Mouse (Mus musculus) liver, postnatal 0 days (tissue): ENCODE results near the gene Ahr. TPM values are rescaled to one million over a fixed set of nuclear protein-coding genes. Genes with fewer than 3 reads are reported as not detected.
A peak's percentile ranks its signal among the peaks of the same experiment; 100 is the strongest.

ENCODE experiments used
- ATAC-seq: fragments of 200-750 bp; cut with Nextera tagmentation; 2 replicates; pipeline ENCODE4 v1.8.0; 2017; ENCODE audit warnings: mild to moderate bottlenecking, moderate library complexity
- DNase-seq: peaks from one replicate; pipeline ENCODE4 v3.0.0-alpha.2; 2016
- H3K27ac ChIP-seq: fragments of 300-500 bp; sonication (generic); 2 replicates; pipeline ENCODE4 v1.5.1; 2014; ENCODE audit warnings: antibody characterized with exemption, moderate library complexity, mild to moderate bottlenecking, low read depth
- H3K27me3 ChIP-seq: fragments of 300-500 bp; sonication (generic); 2 replicates; pipeline ENCODE4 v1.6.1; 2014; ENCODE audit warnings: low read length, control low read depth, mixed read lengths; ENCODE audit not compliant: insufficient read depth
- H3K36me3 ChIP-seq: fragments of 300-500 bp; sonication (generic); replicated peaks from 2 replicates; pipeline ENCODE4 v1.6.1; 2014; ENCODE audit warnings: mild to moderate bottlenecking, control low read depth, low read length, moderate library complexity, mixed read lengths; ENCODE audit not compliant: insufficient read depth
- H3K4me1 ChIP-seq: fragments of 300-500 bp; sonication (generic); 2 replicates; pipeline ENCODE4 v1.6.1; 2014; ENCODE audit warnings: antibody characterized with exemption, mild to moderate bottlenecking, control low read depth; ENCODE audit not compliant: insufficient read depth
- H3K4me2 ChIP-seq: fragments of 300-500 bp; sonication (generic); 2 replicates; pipeline ENCODE4 v1.6.1; 2014; ENCODE audit warnings: low read depth, mild to moderate bottlenecking, low read length, moderate library complexity, mixed read lengths
- H3K4me3 ChIP-seq: fragments of 300-500 bp; sonication (generic); 2 replicates; pipeline ENCODE4 v1.5.1; 2014; ENCODE audit warnings: low read depth, low read length
- H3K9ac ChIP-seq: fragments of 300-500 bp; sonication (generic); replicated peaks from 2 replicates; pipeline ENCODE4 v1.6.1; 2014; ENCODE audit warnings: mild to moderate bottlenecking, moderate library complexity
- H3K9me3 ChIP-seq: fragments of 300-500 bp; sonication (generic); 2 replicates; pipeline ENCODE4 v1.6.1; 2016; ENCODE audit warnings: mild to moderate bottlenecking, control low read depth, low read length, mixed read lengths
- CTCF ChIP-seq: sonication (generic); IDR thresholded peaks from 2 replicates; pipeline ENCODE4 v1.5.1; 2016; ENCODE audit warnings: antibody characterized with exemption, low read depth
- EP300 ChIP-seq: IDR thresholded peaks from 2 replicates; pipeline ENCODE4 v1.6.1; 2016; ENCODE audit warnings: antibody characterized with exemption, low read depth, mild to moderate bottlenecking
- WGBS: fragments of 180-500 bp; shearing (Covaris S2); extraction: QIAGEN DNeasy Blood & Tissue Kit; methylation state at CpG from one replicate; pipeline ENCODE4 v1.1.7; 2014; ENCODE audit not compliant: insufficient replicate concordance; 5-methylcytosine and 5-hydroxymethylcytosine counted together
- polyA plus RNA-seq: library from polyadenylated mRNA; unstranded; fragments of >200 nt; fragmentation: Nextera tagmentation; extraction: Ambion mirVana; gene quantifications from 2 replicates; pipeline ENCODE4 v1.2.1, GENCODE M21; 2015

Gene Ahr
- polyA plus RNA-seq, 1 experiment from 2014 or later: 6.2 TPM

DNA sequence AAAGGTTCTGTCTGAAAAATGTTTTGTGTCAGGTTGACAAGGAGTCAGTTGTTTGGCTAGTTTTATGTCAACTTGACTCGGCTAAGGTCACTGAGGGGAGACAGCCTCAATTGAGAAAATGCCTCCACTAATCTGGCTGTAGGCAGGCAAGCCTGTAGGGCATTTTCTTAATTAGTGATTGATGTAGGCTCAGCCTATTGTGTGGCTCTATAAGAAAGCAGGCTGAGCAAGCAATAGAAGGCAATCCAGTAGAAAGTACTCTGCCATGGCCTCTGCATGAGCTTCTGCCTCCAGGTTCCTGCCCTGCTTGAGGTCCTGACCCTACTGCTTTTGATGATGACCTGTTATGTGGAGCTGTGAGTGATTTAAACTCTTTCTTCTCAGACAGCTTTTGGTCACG lies 33.4 kb downstream of the Ahr start:
- H3K27me3 ChIP-seq: no peaks in the 10 kb centered on the region
- ATAC-seq (no peak), DNase-seq (no peak)
- H3K9ac ChIP-seq: no peak overlapping the region
- no peak overlapping the region for H3K27ac ChIP-seq
- TF ChIP-seq EP300 (no peak), CTCF (no peak)
- H3K4me1 ChIP-seq: no peaks in the 10 kb centered on the region
- no peak overlapping the region for H3K4me2 ChIP-seq
- peaks cover 26% of the 10 kb centered on the region; the same call in 1 of the 2 replicates for H3K36me3 ChIP-seq
- H3K9me3 ChIP-seq: no peaks in the 10 kb centered on the region
- WGBS: 52% methylated on average over 2 of the region's 2 CpGs
- H3K4me3 ChIP-seq: no peak overlapping the region

DNA sequence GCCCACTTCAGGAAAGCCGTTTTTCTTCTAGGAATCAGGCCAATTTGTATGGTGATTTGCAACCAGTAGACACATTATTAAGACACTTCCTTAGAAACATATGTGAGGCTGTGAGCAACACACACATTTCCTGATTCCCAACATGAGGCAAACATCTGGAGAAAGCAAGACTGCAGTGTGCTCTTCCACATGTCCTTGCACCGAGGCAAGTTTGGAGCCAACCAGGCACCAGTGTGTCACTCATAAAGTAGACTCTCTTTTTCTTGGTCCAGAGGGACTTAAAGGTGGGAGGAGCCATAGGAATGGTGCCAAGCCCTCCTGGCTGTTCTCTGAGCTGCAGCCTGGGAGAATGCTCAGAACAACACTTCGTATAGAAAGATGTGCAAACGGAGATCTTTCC lies 39.6 kb downstream of the Ahr start:
- no peak for ATAC-seq

GRCm38 (mm10) chr12:35480764-35481163 lies 54.1 kb downstream of the Ahr start:
- no peak for DNase-seq
- Histone ChIP-seq H3K4me2 (no peak overlapping the region), H3K4me1 (no peaks in the 10 kb centered on the region), H3K27ac (no peak overlapping the region), H3K27me3 (no peaks in the 10 kb centered on the region), H3K36me3 (no peaks in the 10 kb centered on the region), H3K9ac (no peak overlapping the region), H3K9me3 (no peaks in the 10 kb centered on the region), H3K4me3 (no peak overlapping the region)
- no peak for TF ChIP-seq CTCF
- TF ChIP-seq EP300: no peak
- 56% methylated on average over 2 of the region's 2 CpGs for WGBS
- ATAC-seq: no peak

More for the DNA sequence above, 39.6 kb downstream of the Ahr start:
- no peak overlapping the region for H3K27ac ChIP-seq
- TF ChIP-seq EP300 (no peak), CTCF (no peak)
- H3K4me1 ChIP-seq: no peaks in the 10 kb centered on the region
- H3K36me3 ChIP-seq: peaks cover 5% of the 10 kb centered on the region; the same call in 1 of the 2 replicates
- H3K4me2 ChIP-seq: no peak overlapping the region
- DNase-seq: no peak
- no peak overlapping the region for H3K9ac ChIP-seq
- 66% methylated on average over 4 of the region's 4 CpGs for WGBS
- H3K27me3 ChIP-seq: no peaks in the 10 kb centered on the region
- H3K9me3 ChIP-seq: no peaks in the 10 kb centered on the region
- H3K4me3 ChIP-seq: no peak overlapping the region

DNA sequence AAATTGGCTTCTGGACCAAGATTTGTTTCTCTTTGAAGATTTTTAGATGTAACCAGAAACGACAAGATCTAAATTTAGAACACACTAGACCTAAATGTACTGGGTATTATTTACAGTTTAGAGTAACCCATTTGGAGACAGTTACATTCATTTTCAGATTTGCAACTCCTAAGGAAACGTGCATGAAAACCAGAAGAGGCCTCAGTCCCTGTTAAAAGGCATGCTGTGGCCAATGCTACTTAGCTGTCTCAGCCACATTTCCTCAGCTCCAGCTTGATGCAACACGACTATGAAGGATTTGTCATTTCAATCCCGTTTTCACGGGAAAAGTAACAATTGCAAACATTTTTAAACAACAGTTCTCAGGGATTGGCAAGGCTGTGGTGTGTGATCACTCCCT lies 55.9 kb downstream of the Ahr start:
- no peak overlapping the region for H3K4me2 ChIP-seq
- TF ChIP-seq EP300 (no peak), CTCF (no peak)
- H3K9me3 ChIP-seq: no peaks in the 10 kb centered on the region
- no peak for DNase-seq
- H3K4me3 ChIP-seq: no peak overlapping the region
- no peak overlapping the region for H3K9ac ChIP-seq
- no peak for ATAC-seq
- no peaks in the 10 kb centered on the region for H3K27me3 ChIP-seq
- H3K4me1 ChIP-seq: no peaks in the 10 kb centered on the region
- H3K36me3 ChIP-seq: no peaks in the 10 kb centered on the region
- no peak overlapping the region for H3K27ac ChIP-seq
- 72% methylated on average over 5 of the region's 5 CpGs for WGBS

DNA sequence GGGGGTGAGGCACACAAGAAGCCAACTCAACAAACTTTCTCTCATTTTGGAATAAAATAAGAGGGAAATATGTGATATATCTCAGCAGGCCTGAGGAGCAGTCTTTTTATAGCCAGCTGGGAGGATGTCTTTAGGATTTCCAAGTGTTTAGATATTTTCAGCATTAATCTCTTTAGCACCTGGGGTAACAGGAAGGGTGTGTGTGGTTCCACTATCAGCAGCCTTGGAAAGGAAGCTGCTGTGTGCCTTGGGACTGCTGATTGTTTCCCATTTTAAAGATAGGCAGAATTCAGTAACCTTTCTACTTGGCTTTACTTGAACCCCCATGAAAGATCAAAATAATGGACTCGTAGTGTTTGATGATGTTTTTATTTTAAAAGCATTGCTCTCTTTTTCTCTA lies 71.4 kb downstream of the Ahr start:
- H3K4me1 ChIP-seq: no peaks in the 10 kb centered on the region
- no peak overlapping the region for H3K9ac ChIP-seq
- ATAC-seq (no peak), DNase-seq (no peak)
- H3K4me3 ChIP-seq: no peak overlapping the region
- no peak for TF ChIP-seq EP300
- no peak for TF ChIP-seq CTCF
- H3K4me2 ChIP-seq: no peak overlapping the region
- 62% methylated on average over 1 of the region's 1 CpGs for WGBS
- H3K36me3 ChIP-seq: no peaks in the 10 kb centered on the region
- no peaks in the 10 kb centered on the region for H3K9me3 ChIP-seq
- no peak overlapping the region for H3K27ac ChIP-seq
- no peaks in the 10 kb centered on the region for H3K27me3 ChIP-seq

- 60% methylated on average over 6 of the region's 6 CpGs for WGBS
- no peaks in the 10 kb centered on the region for H3K4me1 ChIP-seq
- H3K27me3 ChIP-seq: no peaks in the 10 kb centered on the region
- no peaks in the 10 kb centered on the region for H3K36me3 ChIP-seq
- ATAC-seq (no peak), DNase-seq (no peak)
- H3K4me2 ChIP-seq: no peak overlapping the region
- no peak overlapping the region for H3K9ac ChIP-seq
- no peak overlapping the region for H3K4me3 ChIP-seq
- 0 out of 2 replicates have a peak, but pooled peaks have one; percentile 13 for TF ChIP-seq EP300
- no peak for TF ChIP-seq CTCF
- H3K9me3 ChIP-seq: no peaks in the 10 kb centered on the region
- no peak overlapping the region for H3K27ac ChIP-seq
Measured at GRCm38 (mm10) chr12:35462667-35463066, 72.2 kb downstream of the Ahr start.

DNA sequence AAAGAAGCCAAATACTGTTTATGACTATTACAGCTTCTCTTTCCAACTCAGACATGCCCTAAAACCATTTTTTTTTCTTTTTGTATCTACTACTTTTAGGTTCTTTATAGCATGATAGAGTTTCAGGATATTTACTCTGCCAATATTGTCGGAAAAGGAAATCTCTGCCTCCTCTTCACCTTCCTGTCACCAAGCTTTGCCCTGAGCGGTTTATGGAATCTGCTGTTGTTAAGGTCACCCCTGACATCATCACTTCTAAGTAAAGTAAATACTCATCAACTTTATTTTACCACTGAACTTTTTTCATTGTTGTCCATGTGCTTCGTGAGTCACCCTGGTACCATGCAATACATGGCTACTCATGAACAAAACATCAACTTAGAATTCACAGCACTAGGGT lies 75.2 kb downstream of the Ahr start:
- ATAC-seq (peak; percentile 48), DNase-seq (no peak)
- 57% methylated on average over 3 of the region's 3 CpGs for whole genome bisulfite sequencing
- H3K9me3 ChIP-seq: no peaks in the 10 kb centered on the region
- TF ChIP-seq CTCF (no peak), EP300 (no peak)
- no peaks in the 10 kb centered on the region for H3K4me1 ChIP-seq
- no peak overlapping the region for H3K4me2 ChIP-seq
- H3K4me3 ChIP-seq: no peak overlapping the region
- H3K27me3 ChIP-seq: no peaks in the 10 kb centered on the region
- H3K9ac ChIP-seq: no peak overlapping the region
- no peaks in the 10 kb centered on the region for H3K36me3 ChIP-seq
- H3K27ac ChIP-seq: no peak overlapping the region
